Mouse (Mus musculus) megakaryocyte, embryonic 14.5 days (primary cell): ENCODE results near the gene Phactr1. TPM values are rescaled to one million over a fixed set of nuclear protein-coding genes. Genes with fewer than 3 reads are reported as not detected.
A peak's percentile ranks its signal among the peaks of the same experiment; 100 is the strongest.

Experiments used
- H3K27me3 ChIP-seq: replicated peaks from 2 replicates; pipeline ENCODE3; 2012; ENCODE audit warnings: inconsistent platforms
- H3K36me3 ChIP-seq: replicated peaks from 2 replicates; pipeline ENCODE3; 2012; ENCODE audit warnings: low read length, inconsistent platforms, mixed read lengths
- H3K4me1 ChIP-seq: 2 replicates; pipeline ENCODE4 v1.6.1; 2012; ENCODE audit warnings: inconsistent platforms
- H3K4me3 ChIP-seq: replicated peaks from 2 replicates; pipeline ENCODE3; 2012; ENCODE audit warnings: moderate library complexity, mild to moderate bottlenecking, inconsistent platforms
- H3K9me3 ChIP-seq: 2 replicates; pipeline ENCODE4 v1.6.1; 2012; ENCODE audit warnings: inconsistent platforms
- FLI1 ChIP-seq: IDR thresholded peaks from 2 replicates; pipeline ENCODE4 v1.6.1; 2012; ENCODE audit warnings: low read length, inconsistent platforms, mixed read lengths
- GATA1 ChIP-seq: IDR thresholded peaks from 3 replicates; pipeline ENCODE4 v1.6.1; 2012; ENCODE audit warnings: mixed read lengths, low read length, inconsistent platforms, borderline replicate concordance
- polyA plus RNA-seq: library from polyadenylated mRNA; stranded (reverse); fragments of >175 nt; gene quantifications from 2 replicates; pipeline ENCODE4 v1.2.3, GENCODE M21; 2012; ENCODE audit warnings: low replicate concordance; ENCODE audit not compliant: insufficient read depth

Gene Phactr1
- polyA plus RNA-seq, 1 experiment: 0.01 TPM

GRCm38 (mm10) chr13:42915851-42916193 is 235.4 kb downstream of the Phactr1 start:
- no peaks in the 10 kb centered on the region for H3K36me3 ChIP-seq
- H3K9me3 ChIP-seq: peaks cover 10% of the 10 kb centered on the region
- H3K4me3 ChIP-seq: peak overlapping the region; percentile 86
- no peak for TF ChIP-seq FLI1
- TF ChIP-seq GATA1: no peak
- H3K4me1 ChIP-seq: peaks cover 10% of the 10 kb centered on the region
- H3K27me3 ChIP-seq: peaks cover 37% of the 10 kb centered on the region

- Histone ChIP-seq H3K9me3 (peaks cover 4% of the 10 kb centered on the region; the same call in 1 of the 2 replicates), H3K4me1 (peaks cover 10% of the 10 kb centered on the region), H3K36me3 (no peaks in the 10 kb centered on the region), H3K27me3 (peaks cover 37% of the 10 kb centered on the region), H3K4me3 (peak overlapping the region; percentile 86)
- TF ChIP-seq FLI1 (no peak), GATA1 (no peak)
Measured at GRCm38 (mm10) chr13:42916194-42917033, 236.0 kb downstream of the Phactr1 start.

- peaks cover 10% of the 10 kb centered on the region for H3K4me1 ChIP-seq
- H3K36me3 ChIP-seq: no peaks in the 10 kb centered on the region
- peaks cover 3% of the 10 kb centered on the region; the same call in 1 of the 2 replicates for H3K9me3 ChIP-seq
- TF ChIP-seq GATA1: no peak
- H3K4me3 ChIP-seq: no peak overlapping the region
- H3K27me3 ChIP-seq: peaks cover 39% of the 10 kb centered on the region
Measured at GRCm38 (mm10) chr13:42917251-42917650, 236.8 kb downstream of the Phactr1 start.

- TF ChIP-seq FLI1: no peak
- TF ChIP-seq GATA1: no peak
- Histone ChIP-seq H3K9me3 (no peaks in the 10 kb centered on the region), H3K4me3 (no peak overlapping the region), H3K27me3 (peaks cover 35% of the 10 kb centered on the region), H3K4me1 (peaks cover 10% of the 10 kb centered on the region), H3K36me3 (no peaks in the 10 kb centered on the region)
Measured at GRCm38 (mm10) chr13:42920062-42920461, 239.6 kb downstream of the Phactr1 start.

- TF ChIP-seq GATA1 (no peak), FLI1 (no peak)
- H3K36me3 ChIP-seq: no peaks in the 10 kb centered on the region
- H3K4me3 ChIP-seq: no peak overlapping the region
- H3K27me3 ChIP-seq: peaks cover 17% of the 10 kb centered on the region
- H3K4me1 ChIP-seq: no peaks in the 10 kb centered on the region; the same call in none of the 2 replicates
- H3K9me3 ChIP-seq: no peaks in the 10 kb centered on the region
Measured at GRCm38 (mm10) chr13:42921769-42922450, 241.5 kb downstream of the Phactr1 start.

- TF ChIP-seq GATA1: no peak
- TF ChIP-seq FLI1: no peak
- peaks cover 29% of the 10 kb centered on the region for H3K9me3 ChIP-seq
- peaks cover 1% of the 10 kb centered on the region for H3K27me3 ChIP-seq
- no peak overlapping the region for H3K4me3 ChIP-seq
- no peaks in the 10 kb centered on the region for H3K36me3 ChIP-seq
- no peaks in the 10 kb centered on the region for H3K4me1 ChIP-seq
Measured at GRCm38 (mm10) chr13:42927778-42928177, 247.4 kb downstream of the Phactr1 start.

GRCm38 (mm10) chr13:42929529-42930235 is 249.3 kb downstream of the Phactr1 start:
- H3K27me3 ChIP-seq: peaks cover 1% of the 10 kb centered on the region
- TF ChIP-seq GATA1 (no peak), FLI1 (no peak)
- H3K4me3 ChIP-seq: no peak overlapping the region
- H3K9me3 ChIP-seq: peaks cover 29% of the 10 kb centered on the region
- H3K36me3 ChIP-seq: no peaks in the 10 kb centered on the region
- no peaks in the 10 kb centered on the region for H3K4me1 ChIP-seq

- Histone ChIP-seq H3K4me3 (no peak overlapping the region), H3K9me3 (peaks cover 29% of the 10 kb centered on the region), H3K27me3 (peaks cover 1% of the 10 kb centered on the region), H3K4me1 (no peaks in the 10 kb centered on the region), H3K36me3 (no peaks in the 10 kb centered on the region)
- TF ChIP-seq FLI1 (no peak), GATA1 (no peak)
Measured at GRCm38 (mm10) chr13:42932046-42932445, 251.6 kb downstream of the Phactr1 start.

- TF ChIP-seq GATA1 (no peak), FLI1 (no peak)
- Histone ChIP-seq H3K4me1 (no peaks in the 10 kb centered on the region), H3K36me3 (no peaks in the 10 kb centered on the region), H3K9me3 (peaks cover 18% of the 10 kb centered on the region), H3K27me3 (peaks cover 1% of the 10 kb centered on the region), H3K4me3 (no peak overlapping the region)
Measured at GRCm38 (mm10) chr13:42934538-42935126, 254.2 kb downstream of the Phactr1 start.

- H3K4me3 ChIP-seq: no peak overlapping the region
- no peaks in the 10 kb centered on the region for H3K36me3 ChIP-seq
- TF ChIP-seq GATA1 (no peak), FLI1 (no peak)
- no peaks in the 10 kb centered on the region for H3K4me1 ChIP-seq
- H3K9me3 ChIP-seq: no peaks in the 10 kb centered on the region
- H3K27me3 ChIP-seq: no peaks in the 10 kb centered on the region
Measured at GRCm38 (mm10) chr13:42937871-42938270, 257.4 kb downstream of the Phactr1 start.
